Mouse (Mus musculus): ENCODE data around the gene Gm28308.

Gm28308 gene

DNA sequence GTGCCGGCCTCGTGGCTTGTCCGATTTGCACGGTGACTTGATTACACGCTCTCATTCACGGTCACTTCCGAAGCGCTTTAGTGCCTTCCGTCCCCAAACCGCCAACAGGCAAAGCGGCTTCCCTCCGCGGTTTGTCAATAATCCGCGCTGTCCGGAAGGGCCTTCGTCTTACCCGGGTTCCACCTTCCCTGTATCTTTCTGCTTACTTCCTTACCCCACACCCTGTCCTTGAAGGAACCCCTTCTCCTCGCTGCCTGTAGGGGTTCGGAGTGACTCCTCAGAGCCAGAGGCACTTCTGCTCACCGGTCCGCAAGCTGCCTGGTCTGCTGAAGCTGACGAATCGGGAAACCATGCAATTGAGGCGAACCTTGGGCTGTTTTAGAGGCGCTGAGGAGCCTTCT lies 33.3 kb upstream of the Gm28308 start:
- no peak for DNase-seq

DNA sequence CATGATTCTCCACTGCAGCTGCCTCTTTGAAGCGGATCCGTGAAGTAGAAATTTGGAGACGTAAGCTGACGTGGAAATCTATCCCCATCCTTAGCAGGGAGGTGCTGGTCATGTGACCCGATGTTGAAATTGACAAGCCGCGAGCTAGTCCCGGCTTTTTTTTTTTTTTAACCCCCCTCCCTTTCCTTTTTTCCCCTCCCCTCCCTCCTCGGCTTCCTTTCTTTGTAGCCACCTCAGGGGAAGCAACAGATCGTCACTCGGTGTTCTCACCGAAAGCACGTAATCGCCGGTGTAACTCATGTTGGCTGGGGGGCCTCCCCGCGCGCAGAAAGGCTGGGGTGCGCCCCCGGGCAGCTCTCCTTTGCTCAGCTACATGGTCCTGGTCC lies 32.6 kb upstream of the Gm28308 start, which contains the start of gene Hoxa11:
Hoxa11 (minus strand) TSS at position 54 of the 386 bp plus-strand sequence.
- DNase-seq: no peak

DNA sequence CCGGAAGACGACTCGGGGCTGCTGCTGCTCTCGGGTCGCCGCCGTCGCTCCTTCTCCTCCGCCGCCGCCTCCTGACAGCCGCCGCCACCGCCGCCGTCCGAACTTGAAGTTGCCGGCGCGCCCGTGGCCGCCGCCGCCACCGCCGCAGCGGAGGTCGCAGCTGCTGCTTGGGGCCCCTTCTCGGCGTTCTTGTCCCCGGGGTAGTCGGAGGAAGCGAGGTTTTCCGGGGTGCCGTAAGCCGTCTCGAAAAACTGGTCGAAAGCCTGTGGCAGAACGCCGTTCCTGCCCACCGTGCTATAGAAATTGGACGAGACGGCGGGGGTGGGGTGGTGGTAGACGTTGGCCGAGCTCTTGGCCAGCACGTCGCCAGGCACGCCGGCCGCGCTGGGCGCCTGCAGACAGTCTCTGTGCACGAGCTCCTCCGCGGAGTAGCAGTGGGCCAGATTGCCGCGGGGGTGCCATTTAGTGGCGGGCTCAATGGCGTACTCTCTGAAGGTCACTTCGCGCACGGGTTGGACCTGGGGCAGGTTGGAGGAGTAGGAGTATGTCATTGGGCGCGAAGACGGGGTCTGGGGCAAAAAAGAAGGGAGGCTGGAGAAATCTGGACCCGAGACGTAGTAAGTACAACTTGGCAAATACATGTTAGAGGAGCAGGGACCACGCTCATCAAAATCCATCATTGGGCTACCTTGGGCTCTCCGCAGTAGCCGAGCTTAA lies 32.1 kb upstream of the Gm28308 start:
- DNase-seq: no peak

DNA sequence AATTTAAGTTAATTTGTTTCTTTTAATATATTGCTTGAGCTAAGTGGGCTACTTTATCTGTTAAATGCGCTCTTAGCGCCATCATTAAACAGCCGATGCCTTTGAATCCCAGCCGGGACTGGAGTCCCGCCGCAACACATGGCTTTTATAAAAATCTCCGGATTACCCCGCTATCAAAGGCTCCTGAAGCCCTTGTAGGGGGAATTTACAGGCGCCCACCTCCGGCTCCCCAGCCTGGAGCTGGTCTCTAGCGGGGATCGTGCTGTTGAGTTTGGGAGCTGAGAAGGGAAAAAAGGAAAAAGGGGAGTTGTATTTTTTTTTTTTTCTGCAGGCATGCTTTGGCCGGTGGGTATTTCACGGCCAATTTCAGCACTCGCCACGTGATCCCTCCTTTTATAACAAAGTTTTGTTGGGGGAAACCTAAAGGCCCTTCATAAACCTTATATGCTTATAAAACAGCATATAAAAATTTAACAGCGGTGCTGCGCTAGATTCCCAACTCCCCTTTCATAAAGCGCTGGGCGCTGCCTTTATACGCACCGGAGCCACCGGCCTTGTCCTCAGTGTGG lies 31.4 kb upstream of the Gm28308 start:
- DNase-seq: no peak

DNA sequence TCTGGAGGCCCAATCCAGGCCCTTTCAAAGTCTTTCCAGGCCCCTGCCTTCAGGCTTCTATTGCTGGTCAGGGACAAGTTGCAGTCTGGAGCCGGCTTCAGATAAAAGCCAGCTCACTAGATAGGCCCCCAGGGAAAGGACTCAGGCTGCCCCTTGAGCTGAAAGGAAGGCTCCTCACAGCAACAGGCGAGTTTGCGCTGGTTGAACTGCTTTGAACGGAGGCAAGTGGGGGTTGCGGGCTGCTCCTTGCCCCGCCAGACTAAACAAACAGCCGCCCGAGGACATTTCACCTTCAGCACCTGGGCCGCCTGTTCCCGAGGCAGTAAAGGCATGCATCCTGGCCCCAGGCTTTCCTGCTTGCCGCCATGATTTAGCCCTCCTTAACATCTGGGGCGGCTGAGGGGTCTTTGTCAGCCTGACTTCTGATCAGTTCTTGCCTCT lies 30.6 kb upstream of the Gm28308 start:
- no peak for DNase-seq

DNA sequence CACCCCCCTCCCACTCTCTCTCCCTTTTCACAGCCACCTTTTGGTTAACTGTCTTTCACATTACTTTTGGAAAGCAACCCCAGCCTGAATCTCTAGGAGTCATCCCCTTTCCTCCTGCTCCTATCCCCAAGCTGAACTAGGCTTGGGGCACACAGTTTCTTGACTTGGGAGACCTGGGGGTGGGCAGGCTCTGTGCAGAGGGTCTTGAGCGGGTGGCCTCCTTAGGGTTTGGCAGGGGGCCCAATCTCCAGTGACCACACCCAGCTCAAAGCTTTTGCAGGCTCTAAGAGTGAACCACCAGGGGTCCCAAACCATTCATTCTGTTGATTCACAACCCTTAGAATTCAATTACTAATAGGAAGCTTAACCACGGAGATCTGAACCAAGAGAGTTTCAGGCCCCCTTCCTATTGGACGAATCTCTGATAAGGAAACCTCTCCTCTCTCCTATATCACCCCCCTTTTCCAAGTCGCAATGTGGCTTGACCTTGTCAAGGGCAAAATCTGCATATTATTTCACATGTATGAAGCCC lies 29.7 kb upstream of the Gm28308 start:
- DNase-seq: no peak

DNA sequence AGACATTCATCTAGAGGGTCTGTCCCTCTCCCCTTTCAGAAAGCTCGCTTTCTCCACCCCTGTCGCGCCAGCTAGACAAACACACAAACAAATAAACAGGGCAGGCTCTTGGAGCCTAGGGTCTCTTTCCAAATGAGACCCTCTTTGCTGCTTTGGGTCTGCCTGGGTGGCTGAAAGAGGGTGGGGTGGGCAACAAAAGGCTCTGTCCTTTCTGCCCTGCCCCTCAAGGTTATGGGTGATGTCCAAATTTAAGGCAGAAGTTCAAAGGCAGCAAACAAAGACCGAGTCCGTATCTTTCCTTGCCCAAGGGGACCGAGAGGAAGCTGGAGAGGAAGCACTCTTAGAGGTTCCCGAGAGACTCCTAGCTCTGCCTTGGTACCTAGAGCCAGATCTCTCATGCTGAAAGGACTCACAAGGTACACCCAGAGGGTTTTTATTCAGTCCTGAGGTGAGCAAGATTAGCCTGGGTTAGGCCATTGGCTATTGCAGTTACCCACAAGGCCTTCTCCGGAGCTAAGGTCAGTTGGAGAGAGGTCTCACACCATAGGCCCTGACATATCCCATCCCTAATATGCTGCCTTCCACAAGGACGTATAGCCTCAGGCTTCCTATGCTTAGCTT lies 28.0 kb upstream of the Gm28308 start:
- DNase-seq: no peak

DNA sequence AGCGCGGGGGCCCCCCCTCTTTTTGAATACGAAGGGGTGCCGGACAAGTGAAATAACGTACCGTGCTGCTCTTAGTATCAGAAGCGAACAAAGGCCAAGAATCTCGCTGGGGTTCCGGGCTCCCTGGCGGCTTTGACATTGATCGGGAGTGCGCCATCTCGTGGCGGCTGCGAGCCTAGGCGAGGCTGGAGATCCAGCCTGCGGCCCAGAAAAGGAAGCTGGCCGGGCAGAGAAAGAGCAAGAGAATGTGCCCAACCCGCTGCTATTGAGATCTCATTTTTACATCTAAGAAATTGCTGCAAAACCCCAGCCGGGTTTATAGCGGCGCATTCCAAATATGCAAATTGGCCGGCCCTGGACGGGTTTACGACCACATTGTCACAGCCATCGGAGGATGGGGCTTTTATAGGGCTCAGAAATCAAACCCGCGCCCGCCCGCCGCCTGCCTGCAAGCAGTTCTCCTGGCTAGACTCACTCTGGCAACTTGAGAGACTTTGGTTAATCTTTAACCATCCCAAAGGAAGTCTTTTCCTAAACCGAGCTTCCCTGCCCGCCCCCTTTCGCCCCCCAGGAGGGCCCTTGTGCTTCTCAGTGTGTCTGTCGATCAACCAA lies 27.4 kb upstream of the Gm28308 start, which contains the start of gene Hoxa10:
Hoxa10 (minus strand) TSS at position 466 of the 612 bp plus-strand sequence.
- DNase-seq: peak; percentile 89

DNA sequence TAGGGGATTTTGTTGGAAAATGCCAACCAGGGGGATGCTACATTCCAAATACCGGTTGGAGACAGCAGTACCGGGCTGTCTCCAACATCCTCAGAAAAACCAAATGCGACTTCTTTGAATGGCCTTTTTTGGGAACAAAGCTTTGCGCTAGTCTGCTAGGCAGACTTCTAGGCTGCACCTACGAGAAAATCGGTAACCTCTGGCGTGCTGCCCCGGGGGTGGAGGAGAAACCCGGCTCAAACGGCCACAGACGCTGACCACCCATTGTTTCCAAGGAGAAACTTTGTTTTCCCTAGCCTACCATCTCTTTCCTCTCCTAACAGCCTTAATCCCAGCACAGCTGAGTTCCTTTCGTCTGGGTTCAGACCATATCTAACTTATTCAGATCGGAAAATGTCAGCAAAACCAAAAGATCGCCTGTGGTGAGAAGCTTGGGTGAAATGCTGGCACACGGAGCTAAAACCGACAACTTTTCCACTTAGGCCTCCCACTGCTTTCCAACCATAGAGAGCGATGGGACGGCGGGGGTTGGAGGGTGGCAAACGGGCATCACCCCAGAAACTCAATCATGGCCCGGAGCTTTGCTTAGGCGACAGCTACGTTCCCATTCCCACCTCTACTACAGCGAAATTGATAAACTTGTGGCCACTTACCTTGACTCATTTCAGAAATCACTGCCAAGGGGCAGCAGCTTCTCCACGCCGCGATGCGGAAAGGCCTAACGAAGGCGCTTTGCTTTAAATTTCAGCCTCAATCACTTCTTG lies 26.7 kb upstream of the Gm28308 start:
- DNase-seq: no peak

DNA sequence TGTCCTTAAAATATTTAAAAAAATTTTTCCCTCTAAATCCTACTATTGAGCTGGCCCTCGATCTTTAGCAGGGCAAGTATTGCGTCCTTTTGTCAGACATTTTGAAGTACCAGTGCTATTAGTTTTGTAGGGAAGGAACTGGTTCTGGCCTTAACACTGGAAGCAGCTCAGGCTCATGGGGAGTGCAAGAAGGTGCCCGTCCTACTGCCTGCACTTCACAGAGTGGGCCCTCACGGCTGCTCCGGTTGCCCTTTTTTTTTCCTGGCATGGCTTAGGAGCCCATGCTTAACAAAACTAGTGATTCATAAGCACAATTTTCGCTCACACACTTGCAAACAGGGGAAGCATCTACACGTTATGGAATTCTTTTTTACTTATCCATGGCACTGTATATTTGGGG lies 25.8 kb upstream of the Gm28308 start:
- DNase-seq: no peak

DNA sequence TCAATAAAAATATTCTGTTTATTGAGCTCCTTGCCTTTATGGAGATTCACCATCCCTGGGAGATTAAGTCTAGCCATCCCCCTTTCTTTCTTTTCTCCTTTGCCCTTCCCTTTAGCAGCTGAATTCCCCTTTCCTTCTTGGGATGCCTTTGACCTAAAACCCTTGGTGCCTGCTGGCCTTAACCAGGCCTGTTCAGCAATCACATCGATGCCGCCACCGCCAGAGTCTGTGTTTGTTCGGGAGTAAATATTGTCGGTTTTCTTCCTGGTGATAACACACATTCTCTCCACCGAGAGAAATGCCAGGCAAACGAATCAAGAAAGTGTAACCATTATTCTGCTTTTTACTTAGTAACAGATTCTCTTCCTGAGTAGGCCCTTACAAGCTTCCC lies 25.0 kb upstream of the Gm28308 start:
- DNase-seq: no peak

DNA sequence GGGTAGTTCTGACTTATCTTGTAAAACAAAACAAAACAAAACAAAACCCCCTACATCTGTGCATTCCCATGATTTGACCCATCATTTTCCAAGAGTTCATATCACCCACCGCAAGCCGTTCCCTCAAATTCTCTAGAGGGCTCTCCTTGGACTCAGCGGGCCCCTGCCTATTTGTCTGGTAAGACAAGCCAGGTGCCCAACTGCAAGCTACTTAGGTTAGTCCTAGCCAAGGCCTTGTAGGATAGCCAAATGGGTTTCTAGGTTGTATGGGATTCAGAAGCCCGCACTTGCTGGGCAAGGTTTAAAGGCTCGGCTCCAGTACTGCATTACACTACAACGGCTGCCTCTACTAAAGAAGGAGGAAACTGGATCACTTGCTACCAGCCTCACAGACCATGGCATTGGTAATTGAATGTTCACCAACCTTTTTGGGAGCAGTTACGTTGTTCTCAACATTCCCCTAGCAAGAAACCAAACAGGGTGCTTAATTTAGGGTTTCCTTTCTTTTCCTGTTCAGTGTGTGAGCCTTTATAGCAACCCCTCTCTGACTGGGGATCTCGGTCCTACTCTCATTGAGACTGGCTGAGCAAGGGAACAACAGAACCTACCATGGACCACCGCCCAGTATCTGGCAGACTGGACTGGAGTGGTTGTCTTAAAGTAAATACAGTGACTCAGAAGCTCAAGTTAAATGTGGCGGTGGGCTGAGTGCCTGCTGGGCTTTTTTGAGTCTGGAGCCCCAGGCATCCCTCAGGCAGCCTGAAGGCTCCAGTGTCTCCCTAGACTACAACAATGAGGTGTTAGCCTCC lies 24.4 kb upstream of the Gm28308 start:
- no peak for DNase-seq

DNA sequence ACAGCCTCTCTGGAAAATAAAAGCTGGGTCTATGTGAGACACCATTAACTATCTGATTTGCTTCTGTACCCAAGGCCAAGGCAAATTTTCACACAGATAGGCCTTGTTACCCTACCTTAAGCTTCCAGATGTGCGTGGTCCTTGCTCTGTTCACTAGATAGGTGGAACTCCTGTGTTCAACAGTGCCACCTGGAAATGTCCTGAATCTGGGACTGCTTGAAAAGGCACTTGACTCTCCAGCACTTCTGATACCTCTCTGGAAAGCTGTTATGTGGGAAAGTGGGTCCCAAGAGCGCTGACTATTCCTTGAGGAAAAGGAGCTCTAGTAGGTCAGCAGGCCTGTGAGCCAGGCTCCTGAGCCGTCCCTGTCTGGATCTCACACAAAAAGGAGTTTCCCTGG lies 23.7 kb upstream of the Gm28308 start:
- DNase-seq: no peak

DNA sequence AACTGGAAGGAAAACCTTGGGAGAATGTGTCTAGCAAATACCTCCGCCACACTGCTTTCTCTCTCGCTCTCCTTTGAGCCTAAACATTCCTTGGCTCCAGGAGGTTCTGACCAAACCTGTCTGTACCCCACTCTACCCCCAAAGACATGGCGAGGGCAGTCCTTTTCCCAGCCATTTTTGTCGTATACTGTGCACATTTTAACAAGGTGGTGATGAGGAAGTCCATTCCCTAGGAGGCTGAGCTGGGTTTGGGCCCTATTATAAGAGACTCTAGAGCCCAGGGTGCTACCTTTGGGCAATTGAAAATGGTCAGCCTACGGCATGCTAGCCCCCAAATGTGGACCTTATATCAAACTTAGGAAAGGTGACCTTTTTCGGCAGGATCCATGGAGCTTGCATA lies 22.7 kb upstream of the Gm28308 start:
- DNase-seq: no peak

DNA sequence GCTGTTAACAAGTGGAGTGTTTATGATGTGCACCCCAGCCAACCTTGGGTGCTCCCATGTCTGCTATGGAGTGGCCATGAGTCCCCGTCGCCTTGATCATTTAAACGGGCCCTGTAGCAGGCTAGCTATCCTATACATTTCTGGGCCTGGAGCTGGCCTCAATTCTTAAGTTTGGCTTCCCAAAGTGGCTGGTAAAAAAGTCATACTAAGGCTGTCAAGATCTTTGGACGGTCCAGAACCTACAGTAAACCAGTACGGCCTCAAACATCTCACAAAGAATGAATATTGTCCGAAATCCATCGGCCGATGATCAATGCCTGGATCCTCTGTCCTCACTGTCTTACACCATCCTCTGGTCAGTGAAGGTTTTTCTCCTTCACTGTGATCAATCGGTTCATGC lies 22.1 kb upstream of the Gm28308 start:
- DNase-seq: no peak

DNA sequence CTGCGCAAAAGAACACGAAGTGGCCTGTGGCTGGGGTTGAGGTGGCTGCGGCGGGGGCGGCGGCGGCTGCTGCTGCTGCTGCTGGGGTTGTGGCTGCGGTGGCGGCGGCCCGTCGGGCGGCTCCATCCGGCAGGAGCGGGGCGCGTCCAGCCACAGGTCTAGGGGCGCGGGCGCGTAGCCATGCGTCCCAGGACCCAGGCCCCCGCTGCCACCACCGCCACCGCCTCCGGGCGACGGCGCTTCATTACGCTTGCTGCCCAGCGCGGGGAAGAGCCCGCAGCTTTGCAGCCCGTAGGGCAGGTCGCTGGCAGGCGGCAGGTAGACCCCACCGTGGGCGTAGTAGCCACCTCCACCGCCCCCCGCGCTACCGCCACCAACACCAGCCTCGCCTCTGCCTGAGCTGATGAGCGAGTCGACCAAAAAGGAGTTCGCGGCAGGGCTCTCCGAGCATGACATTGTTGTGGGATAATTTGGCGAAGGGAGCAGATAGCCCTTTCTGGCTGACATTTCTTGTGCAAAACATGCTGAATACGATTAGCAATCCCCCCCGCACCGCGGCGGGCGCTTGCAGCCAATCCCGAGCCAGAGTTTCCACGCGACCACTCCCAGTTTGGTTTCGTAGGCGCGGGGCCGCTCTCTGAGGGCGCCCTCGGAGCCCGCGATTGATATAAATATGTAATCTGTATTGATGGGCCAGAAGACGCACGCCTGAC lies 21.4 kb upstream of the Gm28308 start:
- DNase-seq: no peak

DNA sequence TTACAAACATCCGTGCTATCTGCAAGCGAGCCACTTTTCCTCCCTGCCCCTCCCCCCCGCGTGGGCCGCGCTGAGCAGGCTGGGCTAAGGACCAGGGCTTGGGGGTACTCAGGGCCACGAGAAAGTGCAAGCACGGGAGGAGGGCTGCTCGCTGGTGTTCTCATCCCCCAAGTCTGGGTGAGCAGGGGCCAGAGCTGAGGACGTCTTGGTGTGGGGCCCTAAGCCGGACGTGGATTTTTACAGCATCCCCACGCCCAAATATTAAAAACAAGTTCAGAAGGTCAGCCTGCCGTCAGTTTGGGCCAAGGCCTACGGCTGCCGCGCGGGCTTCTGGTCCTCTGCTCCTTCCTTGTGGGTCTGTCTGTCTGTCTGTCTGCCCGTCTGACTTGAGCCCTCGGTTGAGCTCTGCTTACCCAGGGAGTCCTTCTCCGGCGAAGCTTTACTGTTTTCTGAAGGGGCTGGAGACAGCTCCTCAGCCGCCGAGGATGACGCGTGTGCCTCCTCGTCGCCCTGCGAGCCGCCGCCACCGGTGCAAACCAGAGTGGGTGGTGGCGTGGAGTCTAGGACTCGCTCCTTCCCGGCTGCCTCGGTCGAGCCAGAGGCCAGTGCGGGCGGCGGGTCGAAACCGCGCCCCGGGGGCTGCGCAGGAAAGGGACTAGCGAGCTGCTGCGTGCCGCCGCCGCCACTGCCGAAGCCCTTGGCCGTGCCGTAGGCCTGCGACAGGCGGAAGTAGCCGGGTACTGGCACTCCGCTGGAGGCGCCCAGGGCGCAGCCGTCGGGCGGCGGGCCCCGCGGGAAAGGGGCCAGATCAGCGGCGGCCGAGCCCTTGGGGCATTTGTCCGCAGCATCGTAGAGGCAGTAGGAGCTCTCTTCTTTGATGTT lies 20.6 kb upstream of the Gm28308 start:
- no peak for DNase-seq

DNA sequence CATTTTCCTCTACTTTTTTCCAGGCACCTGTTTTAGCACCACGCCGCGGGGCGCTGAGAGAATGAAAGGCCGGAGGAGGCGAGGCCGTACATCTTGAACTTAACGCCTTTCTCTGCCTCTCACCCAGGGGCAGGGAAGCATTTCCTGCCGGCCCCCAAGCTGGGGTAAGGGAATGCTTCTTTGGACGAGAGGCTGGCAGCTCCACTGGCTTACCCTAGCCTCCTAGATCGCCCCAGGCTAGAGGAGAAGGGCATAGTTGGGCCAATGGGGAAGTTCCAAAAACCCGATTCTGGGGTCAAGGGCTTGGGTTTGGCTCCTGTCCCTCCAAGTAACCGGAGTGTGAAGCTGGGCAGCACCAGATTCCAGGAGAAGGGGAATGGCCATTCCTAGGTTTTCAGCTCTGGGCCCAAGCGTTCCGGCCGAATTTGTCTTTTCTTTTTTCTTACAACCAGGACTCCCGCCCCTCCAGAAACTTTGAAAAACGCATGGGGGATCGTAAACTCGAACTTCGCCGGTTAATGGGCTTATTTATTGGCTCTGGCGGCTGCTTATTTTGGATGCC lies 19.9 kb upstream of the Gm28308 start:
- DNase-seq: no peak

DNA sequence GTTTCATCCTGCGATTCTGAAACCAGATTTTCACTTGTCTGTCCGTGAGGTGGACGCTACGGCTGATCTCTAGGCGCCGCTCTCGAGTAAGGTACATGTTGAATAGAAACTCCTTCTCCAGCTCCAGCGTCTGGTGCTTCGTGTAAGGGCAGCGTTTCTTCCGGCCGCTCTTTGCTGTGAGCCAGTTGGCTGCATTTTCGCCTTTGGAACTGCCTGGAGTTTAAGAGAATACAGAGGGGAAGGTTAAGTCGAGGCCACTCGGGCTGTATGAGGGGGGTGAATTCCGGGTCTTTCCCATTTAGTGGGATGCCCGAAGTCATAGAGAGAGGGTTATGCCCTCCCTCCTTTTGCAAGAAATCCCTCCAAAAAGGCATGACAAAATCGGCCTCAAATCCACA lies 19.4 kb upstream of the Gm28308 start:
- no peak for DNase-seq

All from lung, postnatal 10 days (tissue).